Mouse (Mus musculus): ENCODE measurements at regions not wholly inside any gene's neighbourhood (a gene's known extent, or its start where the extent isn't known, plus 50 kb on each side); places are given as distances from the start of the nearest gene placed in this dataset.

GRCm38 (mm10) chr9:83707361-83707760 lies 98.7 kb downstream of the Elovl4 start:
- H3K4me2 ChIP-seq, result no peak overlapping the region
- no peak overlapping the region for H3K4me3 ChIP-seq (ENCODE audit: low read depth, low read length)
- DNase-seq (ENCODE audit: low spot score) (no peak), ATAC-seq (replicated peaks; ENCODE audit: low FRiP score) (no peak)
- H3K9ac ChIP-seq (ENCODE audit: low read depth, low read length), result no peak overlapping the region
- no peak overlapping the region for H3K27ac ChIP-seq (ENCODE audit: low read depth, low read length)
- 64% methylated on average over 3 of the region's 3 CpGs for WGBS
- H3K36me3 ChIP-seq (ENCODE audit: control insufficient read depth, insufficient read depth, low read length), result no peaks in the 10 kb centered on the region
- H3K4me1 ChIP-seq (replicated peaks; ENCODE audit: control insufficient read depth, insufficient read depth, low read length), result no peaks in the 10 kb centered on the region
- no peaks in the 10 kb centered on the region for H3K27me3 ChIP-seq (replicated peaks; ENCODE audit: control insufficient read depth, insufficient read depth, low read length)
- H3K9me3 ChIP-seq (ENCODE audit: control insufficient read depth, low read length), result no peaks in the 10 kb centered on the region

GRCm38 (mm10) chr9:83706071-83706470 lies 100.0 kb downstream of the Elovl4 start:
- H3K27me3 ChIP-seq (replicated peaks; ENCODE audit: control insufficient read depth, insufficient read depth, low read length), result no peaks in the 10 kb centered on the region
- no peak overlapping the region for H3K9ac ChIP-seq (ENCODE audit: low read depth, low read length)
- H3K9me3 ChIP-seq (ENCODE audit: control insufficient read depth, low read length), result no peaks in the 10 kb centered on the region
- no peak overlapping the region for H3K27ac ChIP-seq (ENCODE audit: low read depth, low read length)
- ATAC-seq (replicated peaks; ENCODE audit: low FRiP score) (no peak), DNase-seq (ENCODE audit: low spot score) (no peak)
- 79% methylated on average over 6 of the region's 6 CpGs for WGBS
- H3K4me2 ChIP-seq, result no peak overlapping the region
- no peaks in the 10 kb centered on the region for H3K4me1 ChIP-seq (replicated peaks; ENCODE audit: control insufficient read depth, insufficient read depth, low read length)
- H3K4me3 ChIP-seq (ENCODE audit: low read depth, low read length), result no peak overlapping the region
- H3K36me3 ChIP-seq (ENCODE audit: control insufficient read depth, insufficient read depth, low read length), result no peaks in the 10 kb centered on the region

- ATAC-seq (replicated peaks; ENCODE audit: low FRiP score) (no peak), DNase-seq (ENCODE audit: low spot score) (no peak)
- Histone ChIP-seq H3K27me3 (replicated peaks; ENCODE audit: control insufficient read depth, insufficient read depth, low read length) (no peaks in the 10 kb centered on the region), H3K4me2 (no peak overlapping the region), H3K4me1 (replicated peaks; ENCODE audit: control insufficient read depth, insufficient read depth, low read length) (no peaks in the 10 kb centered on the region), H3K27ac (ENCODE audit: low read depth, low read length) (no peak overlapping the region), H3K4me3 (ENCODE audit: low read depth, low read length) (no peak overlapping the region), H3K9ac (ENCODE audit: low read depth, low read length) (no peak overlapping the region), H3K36me3 (ENCODE audit: control insufficient read depth, insufficient read depth, low read length) (no peaks in the 10 kb centered on the region), H3K9me3 (ENCODE audit: control insufficient read depth, low read length) (no peaks in the 10 kb centered on the region)
Observed at GRCm38 (mm10) chr9:83704186-83704585, 101.9 kb downstream of the Elovl4 start.

GRCm38 (mm10) chr9:83700916-83701315 lies 105.2 kb downstream of the Elovl4 start:
- 90% methylated on average over 7 of the region's 7 CpGs for WGBS
- Histone ChIP-seq H3K4me2 (no peak overlapping the region), H3K36me3 (ENCODE audit: control insufficient read depth, insufficient read depth, low read length) (no peaks in the 10 kb centered on the region), H3K9ac (ENCODE audit: low read depth, low read length) (no peak overlapping the region), H3K9me3 (ENCODE audit: control insufficient read depth, low read length) (no peaks in the 10 kb centered on the region), H3K4me3 (ENCODE audit: low read depth, low read length) (no peak overlapping the region), H3K27me3 (replicated peaks; ENCODE audit: control insufficient read depth, insufficient read depth, low read length) (no peaks in the 10 kb centered on the region), H3K4me1 (replicated peaks; ENCODE audit: control insufficient read depth, insufficient read depth, low read length) (no peaks in the 10 kb centered on the region), H3K27ac (ENCODE audit: low read depth, low read length) (no peak overlapping the region)
- no peak for ATAC-seq (replicated peaks; ENCODE audit: low FRiP score)
- DNase-seq (ENCODE audit: low spot score), result no peak

- H3K4me1 ChIP-seq (replicated peaks; ENCODE audit: control insufficient read depth, insufficient read depth, low read length), result no peaks in the 10 kb centered on the region
- ATAC-seq (replicated peaks; ENCODE audit: low FRiP score) (no peak), DNase-seq (ENCODE audit: low spot score) (no peak)
- no peaks in the 10 kb centered on the region for H3K36me3 ChIP-seq (ENCODE audit: control insufficient read depth, insufficient read depth, low read length)
- no peaks in the 10 kb centered on the region for H3K9me3 ChIP-seq (ENCODE audit: control insufficient read depth, low read length)
- H3K27me3 ChIP-seq (replicated peaks; ENCODE audit: control insufficient read depth, insufficient read depth, low read length), result no peaks in the 10 kb centered on the region
- H3K9ac ChIP-seq (ENCODE audit: low read depth, low read length), result no peak overlapping the region
- no peak overlapping the region for H3K4me3 ChIP-seq (ENCODE audit: low read depth, low read length)
- no peak overlapping the region for H3K27ac ChIP-seq (ENCODE audit: low read depth, low read length)
- WGBS, result 79% methylated on average over 7 of the region's 7 CpGs
- H3K4me2 ChIP-seq, result no peak overlapping the region
Observed at GRCm38 (mm10) chr9:83700056-83700455, 106.0 kb downstream of the Elovl4 start.

GRCm38 (mm10) chr9:83691332-83692198 lies 114.5 kb downstream of the Elovl4 start:
- Histone ChIP-seq H3K27ac (ENCODE audit: low read depth, low read length) (no peak overlapping the region), H3K4me2 (peak overlapping the region; percentile 45), H3K9me3 (ENCODE audit: control insufficient read depth, low read length) (no peaks in the 10 kb centered on the region), H3K27me3 (replicated peaks; ENCODE audit: control insufficient read depth, insufficient read depth, low read length) (no peaks in the 10 kb centered on the region; the same call in 1 of the 2 replicates), H3K9ac (ENCODE audit: low read depth, low read length) (no peak overlapping the region), H3K36me3 (ENCODE audit: control insufficient read depth, insufficient read depth, low read length) (no peaks in the 10 kb centered on the region), H3K4me1 (replicated peaks; ENCODE audit: control insufficient read depth, insufficient read depth, low read length) (no peaks in the 10 kb centered on the region), H3K4me3 (ENCODE audit: low read depth, low read length) (no peak overlapping the region)
- DNase-seq (ENCODE audit: low spot score) (peak; percentile 53), ATAC-seq (replicated peaks; ENCODE audit: low FRiP score) (peak; percentile 83)
- WGBS, result 20% methylated on average over 24 of the region's 24 CpGs
